Mouse (Mus musculus): ENCODE data around the gene Thbd. TPM values are rescaled to one million over a fixed set of nuclear protein-coding genes. Genes with fewer than 3 reads are reported as not detected.
A peak's percentile ranks its signal among the peaks of the same experiment; 100 is the strongest.

The Thbd gene
- polyA plus RNA-seq, 1 experiment: 4.1 TPM

GRCm38 (mm10) chr2:148386927-148387326, 21.1 kb downstream of the Thbd start:
- H3K27me3 ChIP-seq (ENCODE audit: control insufficient read depth, insufficient read depth, insufficient read length): no peaks in the 10 kb centered on the region
- H3K36me3 ChIP-seq (ENCODE audit: control insufficient read depth, insufficient read depth): no peaks in the 10 kb centered on the region
- H3K4me3 ChIP-seq: no peak overlapping the region
- H3ac ChIP-seq (ENCODE audit: control insufficient read depth, insufficient read length): no peak overlapping the region
- H3K79me2 ChIP-seq (ENCODE audit: control insufficient read depth, insufficient read depth): no peaks in the 10 kb centered on the region
- TF ChIP-seq TCF3 (IDR thresholded peaks at IDR 0.05; ENCODE audit: insufficient read length, low read depth) (no peak), REST (IDR thresholded peaks at IDR 0.05; ENCODE audit: insufficient read depth, insufficient read length) (no peak), MYOG (IDR thresholded peaks at IDR 0.05; ENCODE audit: control insufficient read depth in 1 of 3, insufficient read depth in 1 of 3, insufficient read length in 2 of 3, low read depth in 2 of 3) (no peak)
- no peak overlapping the region for H3K4me2 ChIP-seq (ENCODE audit: low read depth)

DNA sequence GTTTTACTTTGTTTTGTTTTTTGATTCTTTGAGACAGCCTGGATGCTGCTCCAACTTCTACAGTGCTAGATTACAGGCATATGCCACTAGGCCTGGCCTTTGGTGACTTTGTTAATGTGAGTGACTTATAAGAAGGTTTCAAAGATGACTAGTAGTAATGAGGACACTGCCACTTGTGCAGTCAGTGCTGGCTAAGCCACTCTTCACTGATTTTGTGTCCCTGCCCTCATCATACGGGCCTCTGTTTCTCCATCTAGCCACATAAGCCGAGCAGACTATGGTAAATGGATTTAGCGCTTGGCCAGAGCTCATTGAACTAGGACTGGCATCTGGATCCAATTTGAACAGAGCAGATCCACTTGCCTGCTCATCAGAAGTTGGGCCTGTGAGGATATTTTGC, 21.5 kb downstream of the Thbd start:
- TF ChIP-seq TCF12 (IDR thresholded peaks at IDR 0.05; ENCODE audit: insufficient read depth, poor library complexity, severe bottlenecking) (no peak), MAX (IDR thresholded peaks at IDR 0.05; ENCODE audit: low read depth) (no peak)
- Histone ChIP-seq H3K4me3 (no peak overlapping the region), H3K79me2 (ENCODE audit: control insufficient read depth, insufficient read depth) (no peaks in the 10 kb centered on the region), H3K4me2 (ENCODE audit: low read depth) (no peak overlapping the region), H3ac (ENCODE audit: control insufficient read depth, insufficient read length) (no peak overlapping the region), H3K36me3 (ENCODE audit: control insufficient read depth, insufficient read depth) (no peaks in the 10 kb centered on the region), H3K27me3 (ENCODE audit: control insufficient read depth, insufficient read depth, insufficient read length) (no peaks in the 10 kb centered on the region)

DNA sequence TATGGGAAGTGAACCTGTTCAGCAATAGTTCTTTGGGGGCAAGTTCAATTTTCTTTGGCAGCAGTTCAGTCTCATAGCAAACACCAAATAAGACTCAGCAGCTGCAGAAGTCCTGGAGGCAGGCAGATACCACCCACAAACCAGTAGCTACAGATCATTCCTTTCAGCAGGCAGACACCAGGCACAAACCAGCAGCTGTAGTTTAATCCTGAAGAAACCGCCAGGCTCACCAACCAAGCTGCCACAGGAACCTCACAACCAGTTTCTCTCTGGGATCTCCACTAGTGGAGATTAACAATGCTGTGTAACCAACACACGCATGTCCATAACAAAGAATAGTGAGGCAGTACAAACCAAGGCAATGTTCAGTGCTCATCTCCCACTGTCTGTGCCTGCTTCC, 26.9 kb downstream of the Thbd start:
- Histone ChIP-seq H3ac (ENCODE audit: control insufficient read depth, insufficient read length) (no peak overlapping the region), H3K27me3 (ENCODE audit: control insufficient read depth, insufficient read depth, insufficient read length) (no peaks in the 10 kb centered on the region)
- TF ChIP-seq MYOD1 (IDR thresholded peaks at IDR 0.05; ENCODE audit: control insufficient read depth in 1 of 3, insufficient read length in 2 of 3, low read depth in 2 of 3): peak in 1 of 3 experiments; percentile 32
- TF ChIP-seq TCF3 (IDR thresholded peaks at IDR 0.05; ENCODE audit: insufficient read length, low read depth): no peak

DNA sequence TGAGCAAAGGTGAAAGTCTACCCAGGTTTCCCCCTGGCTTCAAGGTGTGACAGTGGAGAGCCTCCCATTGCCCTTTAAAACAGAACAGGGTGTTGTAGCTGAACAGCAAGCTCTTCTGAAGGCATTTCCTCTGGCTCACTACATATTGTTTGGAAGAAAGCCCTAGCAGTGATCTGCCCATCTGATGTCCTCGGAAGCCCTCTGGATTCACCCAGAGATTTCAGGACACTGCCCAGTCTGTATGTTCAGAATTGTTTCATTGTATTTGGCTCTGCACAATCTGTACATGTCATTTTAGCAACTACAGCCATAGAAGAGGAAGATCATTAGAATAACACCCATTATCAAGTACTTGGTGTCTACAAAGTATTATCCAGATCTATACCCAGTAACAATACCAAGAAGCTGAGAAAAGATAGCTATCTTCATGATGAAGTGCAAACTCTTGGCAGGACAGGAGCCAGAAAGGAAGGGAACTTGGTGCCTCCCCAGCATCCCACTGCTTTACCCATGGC, 28.0 kb downstream of the Thbd start:
- Histone ChIP-seq H3K4me3 (no peak overlapping the region), H3ac (ENCODE audit: control insufficient read depth, insufficient read length) (no peak overlapping the region), H3K36me3 (ENCODE audit: control insufficient read depth, insufficient read depth) (no peaks in the 10 kb centered on the region), H3K4me2 (ENCODE audit: low read depth) (no peak overlapping the region), H3K79me2 (ENCODE audit: control insufficient read depth, insufficient read depth) (no peaks in the 10 kb centered on the region), H3K27me3 (ENCODE audit: control insufficient read depth, insufficient read depth, insufficient read length) (no peaks in the 10 kb centered on the region)
- TF ChIP-seq MYOD1 (IDR thresholded peaks at IDR 0.05; ENCODE audit: control insufficient read depth in 1 of 3, insufficient read length in 2 of 3, low read depth in 2 of 3) (no peak), CEBPB (IDR thresholded peaks at IDR 0.05; ENCODE audit: insufficient read depth, poor library complexity, severe bottlenecking) (no peak), SRF (IDR thresholded peaks at IDR 0.05; ENCODE audit: control insufficient read depth, insufficient read length, low read depth) (no peak), MAX (IDR thresholded peaks at IDR 0.05; ENCODE audit: low read depth) (no peak), TCF12 (IDR thresholded peaks at IDR 0.05; ENCODE audit: insufficient read depth, poor library complexity, severe bottlenecking) (no peak)

More for the DNA sequence above, 26.9 kb downstream of the Thbd start:
- Histone ChIP-seq H3K4me3 (no peak overlapping the region), H3K4me2 (ENCODE audit: low read depth) (no peak overlapping the region), H3K36me3 (ENCODE audit: control insufficient read depth, insufficient read depth) (no peaks in the 10 kb centered on the region), H3K79me2 (ENCODE audit: control insufficient read depth, insufficient read depth) (no peaks in the 10 kb centered on the region)

DNA sequence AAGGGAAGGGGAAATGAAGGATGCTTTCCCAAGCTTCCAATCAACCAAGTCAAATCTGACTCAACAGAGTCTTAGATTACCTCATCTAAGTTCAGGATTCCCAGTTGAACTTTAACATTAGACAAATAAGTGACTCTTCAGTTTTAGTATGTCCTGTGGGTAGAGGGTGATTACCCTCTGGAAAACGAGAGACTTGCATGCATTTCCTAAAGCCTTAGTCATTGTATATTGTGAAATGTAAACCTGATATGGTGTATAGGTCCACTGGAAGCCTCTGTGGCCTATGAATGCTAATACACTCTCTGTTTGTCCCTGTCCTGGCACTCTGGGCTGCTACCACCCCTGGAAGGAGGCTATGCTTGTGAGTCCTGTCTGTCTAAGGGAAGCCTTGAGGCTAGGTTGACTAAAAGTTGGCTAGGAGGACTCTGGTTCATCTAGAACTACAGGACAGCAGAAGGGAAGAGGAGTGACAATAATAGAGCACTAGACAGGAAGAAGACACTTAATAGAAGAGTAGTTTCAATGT, 29.1 kb downstream of the Thbd start:
- H3K4me3 ChIP-seq: no peak overlapping the region
- H3K79me2 ChIP-seq (ENCODE audit: control insufficient read depth, insufficient read depth): no peaks in the 10 kb centered on the region
- H3K36me3 ChIP-seq (ENCODE audit: control insufficient read depth, insufficient read depth): no peaks in the 10 kb centered on the region
- H3K27me3 ChIP-seq (ENCODE audit: control insufficient read depth, insufficient read depth, insufficient read length): no peaks in the 10 kb centered on the region
- no peak overlapping the region for H3ac ChIP-seq (ENCODE audit: control insufficient read depth, insufficient read length)
- H3K4me2 ChIP-seq (ENCODE audit: low read depth): no peak overlapping the region
- TF ChIP-seq MAX (IDR thresholded peaks at IDR 0.05; ENCODE audit: low read depth) (no peak), POLR2AphosphoS2 (IDR thresholded peaks at IDR 0.05; ENCODE audit: insufficient read length, low read depth) (no peak)

DNA sequence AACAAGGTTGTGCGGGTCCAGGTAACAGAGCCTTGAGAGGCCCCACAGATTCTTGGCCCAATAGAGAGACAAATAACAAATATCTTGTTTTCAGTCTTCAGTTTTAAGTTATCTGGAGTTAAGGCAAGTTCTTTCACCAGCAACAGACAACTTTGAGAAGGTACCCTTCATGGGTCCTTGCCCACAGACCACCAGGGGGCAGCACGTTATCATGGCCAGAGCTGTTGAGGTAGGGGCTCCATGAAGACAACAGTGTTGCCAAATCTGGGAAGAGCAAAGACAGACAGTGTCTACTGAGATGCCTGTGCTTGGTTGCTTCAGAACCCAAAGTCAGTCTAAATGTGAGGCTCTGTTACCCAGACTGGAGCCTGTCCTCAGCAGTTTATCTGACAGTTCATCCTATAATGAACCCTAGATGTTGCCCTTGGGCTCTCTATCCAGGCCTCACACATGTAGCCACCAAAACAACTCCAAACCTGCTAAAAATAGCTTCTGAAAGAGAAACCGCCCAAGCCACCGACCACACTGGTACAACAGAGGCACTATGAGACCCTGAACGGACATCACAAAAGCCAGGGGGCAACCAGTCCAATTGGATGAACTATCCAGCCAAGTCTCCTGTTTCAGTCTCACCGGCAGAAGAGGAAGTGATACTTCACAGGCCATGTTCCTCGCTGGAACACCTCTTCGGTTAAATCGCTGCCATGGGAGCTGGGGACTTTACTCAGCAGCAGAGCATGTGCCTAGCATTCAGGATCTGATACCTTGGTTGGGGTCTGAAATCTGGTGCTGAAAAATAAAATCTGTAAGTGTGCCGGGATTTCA, 32.5 kb downstream of the Thbd start:
- TF ChIP-seq REST (IDR thresholded peaks at IDR 0.05; ENCODE audit: insufficient read depth, insufficient read length): no peak
- TF ChIP-seq MYOD1 (IDR thresholded peaks at IDR 0.05; ENCODE audit: control insufficient read depth in 1 of 3, insufficient read length in 2 of 3, low read depth in 2 of 3): no peak
- TF ChIP-seq USF1 (IDR thresholded peaks at IDR 0.05; ENCODE audit: low read depth): no peak
- H3K27me3 ChIP-seq (ENCODE audit: control insufficient read depth, insufficient read depth, insufficient read length): no peaks in the 10 kb centered on the region
- no peak overlapping the region for H3ac ChIP-seq (ENCODE audit: control insufficient read depth, insufficient read length)
- no peak overlapping the region for H3K4me3 ChIP-seq
- H3K79me2 ChIP-seq (ENCODE audit: control insufficient read depth, insufficient read depth): no peaks in the 10 kb centered on the region
- H3K36me3 ChIP-seq (ENCODE audit: control insufficient read depth, insufficient read depth): no peaks in the 10 kb centered on the region
- no peak overlapping the region for H3K4me2 ChIP-seq (ENCODE audit: low read depth)

Measured in myocyte (in vitro differentiated cells).